Mouse (Mus musculus): ENCODE results near the gene Mapk13. TPM values are rescaled to one million over a fixed set of nuclear protein-coding genes. Genes with fewer than 3 reads are reported as not detected.

Gene Mapk13
- polyA plus RNA-seq, 1 experiment, result 1.1 TPM

DNA sequence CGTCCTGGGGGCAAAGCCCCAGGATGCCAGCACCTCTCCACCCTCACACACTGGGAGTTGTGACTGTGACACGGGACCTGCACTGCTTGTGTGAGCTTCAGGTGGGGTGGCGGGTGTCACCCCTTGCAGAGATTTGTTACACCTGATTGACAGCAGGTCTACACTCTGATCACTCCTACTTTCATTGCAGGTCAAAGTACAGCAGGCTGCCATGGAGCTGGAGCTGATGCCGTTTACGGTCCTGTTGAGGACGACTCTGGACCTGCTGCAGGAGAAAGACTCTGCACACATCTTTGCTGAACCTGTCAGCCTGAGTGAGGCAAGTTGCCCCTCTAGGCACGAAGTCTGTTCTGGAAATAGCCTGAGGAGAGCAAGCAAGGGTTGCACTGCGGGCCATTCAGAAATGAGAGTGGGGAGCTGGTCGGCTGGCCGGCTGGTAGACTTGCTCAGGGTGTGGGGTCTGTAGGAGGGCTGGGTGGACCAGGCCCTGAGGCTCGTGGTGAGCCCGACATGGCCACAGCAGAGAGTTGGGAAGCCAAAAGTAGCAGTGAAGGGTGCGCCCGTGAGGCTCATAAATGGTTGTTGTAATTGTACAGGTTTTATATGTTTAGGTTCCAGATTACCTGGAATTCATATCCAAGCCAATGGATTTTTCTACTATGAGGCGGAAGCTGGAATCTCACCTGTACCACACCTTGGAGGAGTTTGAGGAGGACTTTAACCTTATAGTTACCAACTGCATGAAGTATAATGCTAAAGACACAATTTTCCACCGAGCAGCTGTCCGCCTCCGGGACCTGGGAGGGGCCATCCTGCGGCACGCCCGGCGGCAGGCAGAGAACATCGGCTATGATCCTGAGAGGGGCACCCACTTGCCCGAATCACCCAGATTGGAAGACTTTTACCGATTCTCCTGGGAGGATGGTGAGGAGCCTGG lies 48.0 kb downstream of the Mapk13 start:
- Histone ChIP-seq H3K27me3 (ENCODE audit: control insufficient read depth, insufficient read depth, low read length) (no peaks in the 10 kb centered on the region), H3K36me3 (ENCODE audit: control insufficient read depth, insufficient read depth, low read length) (peaks cover 34% of the 10 kb centered on the region), H3K4me1 (ENCODE audit: control insufficient read depth, insufficient read depth, insufficient read length) (no peaks in the 10 kb centered on the region), H3K27ac (ENCODE audit: insufficient read depth, low read length) (no peak overlapping the region), H3K4me3 (ENCODE audit: extremely low read depth, insufficient read depth, insufficient read length) (no peak overlapping the region)
- 97% methylated on average over 25 of the region's 25 CpGs for WGBS
- TF ChIP-seq POLR2A (IDR thresholded peaks at IDR 0.05; ENCODE audit: low read depth, low read length) (no peak), CTCF (IDR thresholded peaks at IDR 0.05; ENCODE audit: extremely low read depth, insufficient read depth, insufficient read length, insufficient replicate concordance) (no peak)
- no peak for DNase-seq (ENCODE audit: low read depth in 1 of 2, low spot score in 2 of 2)

DNA sequence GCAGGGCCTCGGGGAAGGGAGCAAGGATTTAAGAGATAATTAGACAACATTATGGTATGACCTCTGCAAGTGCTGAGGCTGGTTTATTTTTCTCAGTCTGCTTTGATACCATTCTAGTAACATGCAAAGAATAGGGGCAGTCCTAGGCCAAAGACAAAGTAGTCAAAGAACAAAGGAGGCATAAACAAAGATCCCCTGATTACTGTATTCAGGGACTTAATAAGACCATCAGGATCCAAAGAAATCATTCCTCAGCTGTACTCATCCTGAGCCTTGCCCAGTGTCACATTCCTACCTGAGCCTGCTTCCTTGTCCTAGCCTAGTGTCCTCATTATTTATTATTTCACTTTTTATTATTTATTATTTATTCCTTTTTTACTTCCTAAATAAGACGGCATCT lies 51.1 kb downstream of the Mapk13 start:
- H3K4me3 ChIP-seq (ENCODE audit: extremely low read depth, insufficient read depth, insufficient read length), result no peak overlapping the region
- peaks cover 46% of the 10 kb centered on the region for H3K36me3 ChIP-seq (ENCODE audit: control insufficient read depth, insufficient read depth, low read length)
- no peaks in the 10 kb centered on the region for H3K4me1 ChIP-seq (ENCODE audit: control insufficient read depth, insufficient read depth, insufficient read length)
- 94% methylated on average over 2 of the region's 2 CpGs for WGBS
- TF ChIP-seq CTCF (IDR thresholded peaks at IDR 0.05; ENCODE audit: extremely low read depth, insufficient read depth, insufficient read length, insufficient replicate concordance) (no peak), POLR2A (IDR thresholded peaks at IDR 0.05; ENCODE audit: low read depth, low read length) (no peak)
- no peak overlapping the region for H3K27ac ChIP-seq (ENCODE audit: insufficient read depth, low read length)
- no peaks in the 10 kb centered on the region for H3K27me3 ChIP-seq (ENCODE audit: control insufficient read depth, insufficient read depth, low read length)
- no peak for DNase-seq (ENCODE audit: low read depth in 1 of 2, low spot score in 2 of 2)

- TF ChIP-seq CTCF (IDR thresholded peaks at IDR 0.05; ENCODE audit: extremely low read depth, insufficient read depth, insufficient read length, insufficient replicate concordance), result no peak
- no peak for TF ChIP-seq POLR2A (IDR thresholded peaks at IDR 0.05; ENCODE audit: low read depth, low read length)
- Histone ChIP-seq H3K4me3 (ENCODE audit: extremely low read depth, insufficient read depth, insufficient read length) (no peak overlapping the region), H3K27ac (ENCODE audit: insufficient read depth, low read length) (peak overlapping the region; percentile 59; the same call in 1 of the 2 replicates), H3K36me3 (ENCODE audit: control insufficient read depth, insufficient read depth, low read length) (peaks cover 40% of the 10 kb centered on the region), H3K4me1 (ENCODE audit: control insufficient read depth, insufficient read depth, insufficient read length) (no peaks in the 10 kb centered on the region), H3K27me3 (ENCODE audit: control insufficient read depth, insufficient read depth, low read length) (no peaks in the 10 kb centered on the region)
- 90% methylated on average over 13 of the region's 13 CpGs for WGBS
- DNase-seq (ENCODE audit: low read depth in 1 of 2, low spot score in 2 of 2), result no peak
Observed at GRCm38 (mm10) chr17:28823004-28823745, 54.1 kb downstream of the Mapk13 start.

- Histone ChIP-seq H3K4me3 (ENCODE audit: extremely low read depth, insufficient read depth, insufficient read length) (no peak overlapping the region), H3K36me3 (ENCODE audit: control insufficient read depth, insufficient read depth, low read length) (peaks cover 39% of the 10 kb centered on the region), H3K27ac (ENCODE audit: insufficient read depth, low read length) (no peak overlapping the region; the same call in 1 of the 2 replicates), H3K27me3 (ENCODE audit: control insufficient read depth, insufficient read depth, low read length) (no peaks in the 10 kb centered on the region), H3K4me1 (ENCODE audit: control insufficient read depth, insufficient read depth, insufficient read length) (no peaks in the 10 kb centered on the region)
- no peak for TF ChIP-seq CTCF (IDR thresholded peaks at IDR 0.05; ENCODE audit: extremely low read depth, insufficient read depth, insufficient read length, insufficient replicate concordance)
- 92% methylated on average over 11 of the region's 11 CpGs for WGBS
- no peak for DNase-seq (ENCODE audit: low read depth in 1 of 2, low spot score in 2 of 2)
Observed at GRCm38 (mm10) chr17:28823749-28824148, 54.7 kb downstream of the Mapk13 start.

- TF ChIP-seq CTCF (IDR thresholded peaks at IDR 0.05; ENCODE audit: extremely low read depth, insufficient read depth, insufficient read length, insufficient replicate concordance) (no peak), POLR2A (IDR thresholded peaks at IDR 0.05; ENCODE audit: low read depth, low read length) (no peak)
- no peak for DNase-seq (ENCODE audit: low read depth in 1 of 2, low spot score in 2 of 2)
- 74% methylated on average over 6 of the region's 6 CpGs for WGBS
- Histone ChIP-seq H3K27ac (ENCODE audit: insufficient read depth, low read length) (no peak overlapping the region), H3K4me1 (ENCODE audit: control insufficient read depth, insufficient read depth, insufficient read length) (no peaks in the 10 kb centered on the region), H3K4me3 (ENCODE audit: extremely low read depth, insufficient read depth, insufficient read length) (no peak overlapping the region), H3K36me3 (ENCODE audit: control insufficient read depth, insufficient read depth, low read length) (peaks cover 36% of the 10 kb centered on the region), H3K27me3 (ENCODE audit: control insufficient read depth, insufficient read depth, low read length) (no peaks in the 10 kb centered on the region)
Observed at GRCm38 (mm10) chr17:28824896-28825295, 55.8 kb downstream of the Mapk13 start.

- no peak overlapping the region for H3K27ac ChIP-seq (ENCODE audit: insufficient read depth, low read length)
- no peaks in the 10 kb centered on the region for H3K27me3 ChIP-seq (ENCODE audit: control insufficient read depth, insufficient read depth, low read length)
- no peak for DNase-seq (ENCODE audit: low read depth in 1 of 2, low spot score in 2 of 2)
- H3K4me1 ChIP-seq (ENCODE audit: control insufficient read depth, insufficient read depth, insufficient read length), result no peaks in the 10 kb centered on the region
- WGBS, result 92% methylated on average over 6 of the region's 6 CpGs
- H3K36me3 ChIP-seq (ENCODE audit: control insufficient read depth, insufficient read depth, low read length), result peaks cover 38% of the 10 kb centered on the region
- no peak overlapping the region for H3K4me3 ChIP-seq (ENCODE audit: extremely low read depth, insufficient read depth, insufficient read length)
- TF ChIP-seq POLR2A (IDR thresholded peaks at IDR 0.05; ENCODE audit: low read depth, low read length) (no peak), CTCF (IDR thresholded peaks at IDR 0.05; ENCODE audit: extremely low read depth, insufficient read depth, insufficient read length, insufficient replicate concordance) (no peak)
Observed at GRCm38 (mm10) chr17:28825359-28826041, 56.4 kb downstream of the Mapk13 start.
